Mouse (Mus musculus): ENCODE measurements around the gene Fam207a.

Gene Fam207a

DNA sequence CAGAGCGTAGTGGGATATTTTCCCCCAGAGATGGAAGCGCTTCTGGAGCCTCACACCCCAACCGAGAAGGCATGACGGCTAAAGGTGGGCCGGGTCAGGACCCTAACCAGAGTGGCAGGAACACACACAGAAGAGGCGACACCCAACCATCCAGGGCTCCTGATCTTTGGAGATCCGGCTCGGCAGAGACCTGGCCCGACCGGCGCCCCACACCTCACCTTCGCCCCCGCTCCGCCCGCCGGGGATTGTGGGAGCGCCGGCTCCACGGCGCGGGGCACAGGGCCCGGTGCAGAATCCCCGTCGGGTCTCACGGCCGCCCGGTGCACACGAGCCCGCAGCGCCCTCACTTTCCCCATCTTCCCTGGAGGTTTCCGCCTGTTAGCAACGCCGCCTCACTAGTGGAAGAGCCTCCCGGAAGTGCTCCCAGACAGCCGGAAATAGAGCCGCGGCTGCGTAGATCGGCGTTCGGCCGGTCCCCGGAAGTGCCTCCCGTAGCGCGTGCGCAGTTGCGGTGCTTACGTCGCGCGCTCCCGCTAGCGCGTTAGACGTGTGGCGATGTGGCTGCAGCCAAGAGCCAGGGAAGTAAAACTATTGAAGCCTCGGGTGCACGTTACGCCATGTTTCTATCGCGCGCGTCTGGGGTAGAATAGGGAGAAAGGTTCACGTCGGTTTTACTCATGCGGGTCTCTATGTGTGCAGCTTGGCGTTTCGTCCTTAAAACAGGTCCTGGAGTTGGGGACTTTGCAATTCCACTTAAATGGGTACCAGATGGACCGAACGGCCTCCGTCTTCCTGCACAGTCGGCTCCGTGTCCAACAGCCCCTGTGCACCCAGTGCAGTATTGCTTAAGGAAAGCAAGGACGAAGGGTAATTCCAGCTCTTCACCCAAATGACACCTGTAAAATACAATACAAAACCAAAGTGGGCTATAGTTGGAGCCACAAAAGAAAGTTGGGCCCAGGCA is at the start of gene Fam207a:
Fam207a (minus strand) TSS at position 401 of the 964 bp plus-strand sequence.
- DNase-seq (ENCODE audit: low read depth, low spot score): peak; percentile 94

DNA sequence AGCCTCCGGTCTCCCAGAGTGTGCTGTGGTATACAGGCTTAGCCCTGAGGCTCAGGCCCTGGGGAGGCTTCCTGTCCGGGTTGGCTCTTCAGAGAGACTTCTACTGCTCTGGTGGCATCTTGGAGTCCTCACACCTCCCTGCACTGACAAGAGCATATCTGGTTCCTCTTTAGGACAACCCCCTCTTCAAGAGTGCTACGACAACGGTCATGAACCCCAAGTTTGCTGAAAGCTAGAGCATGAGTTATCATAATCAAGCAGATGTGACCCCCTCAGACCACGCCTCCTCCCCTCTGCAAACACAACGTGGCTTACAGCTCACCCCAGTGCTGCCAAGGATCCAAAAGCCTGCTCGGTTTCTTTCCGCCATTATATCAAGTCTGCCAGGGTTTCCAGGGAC is 49.4 kb upstream of the Fam207a start:
- no peak for DNase-seq (ENCODE audit: low read depth, low spot score)

DNA sequence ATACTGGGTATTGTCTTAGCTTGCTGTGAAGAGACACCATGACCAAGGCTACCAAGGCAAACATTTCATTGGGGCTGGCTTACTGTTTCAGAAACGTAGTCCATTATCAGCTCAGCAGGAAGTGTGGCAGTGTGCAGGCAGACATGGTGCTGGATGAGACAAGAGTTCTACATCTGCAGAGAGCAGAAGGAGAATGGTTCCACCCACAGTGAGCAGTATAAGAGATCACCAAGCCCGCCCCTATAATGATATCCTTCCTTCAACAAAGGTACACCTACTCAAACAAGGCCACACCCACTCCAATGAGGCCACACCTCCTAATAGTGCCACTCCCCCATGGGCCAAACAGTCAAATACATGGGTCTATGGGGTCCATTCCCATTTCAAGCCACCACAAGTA is 45.9 kb upstream of the Fam207a start:
- DNase-seq (ENCODE audit: low read depth, low spot score): no peak

DNA sequence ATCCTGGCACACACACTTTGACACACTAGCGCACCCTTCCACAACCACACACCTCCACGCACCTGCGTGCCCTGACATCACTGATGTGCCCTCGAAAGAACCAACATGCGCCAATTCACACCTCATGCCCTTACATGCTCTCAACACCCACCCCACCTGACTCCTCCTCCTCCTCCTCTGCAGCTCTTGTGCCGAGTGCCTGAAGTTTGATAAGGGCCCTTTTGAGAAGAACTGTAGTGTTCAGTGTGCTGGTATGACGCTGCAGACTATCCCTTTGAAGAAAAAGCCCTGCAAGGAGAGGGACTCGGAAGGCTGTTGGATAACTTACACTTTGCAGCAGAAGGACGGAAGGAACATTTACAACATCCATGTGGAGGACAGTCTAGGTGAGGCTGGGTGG is 45.2 kb upstream of the Fam207a start:
- DNase-seq (ENCODE audit: low read depth, low spot score): no peak

DNA sequence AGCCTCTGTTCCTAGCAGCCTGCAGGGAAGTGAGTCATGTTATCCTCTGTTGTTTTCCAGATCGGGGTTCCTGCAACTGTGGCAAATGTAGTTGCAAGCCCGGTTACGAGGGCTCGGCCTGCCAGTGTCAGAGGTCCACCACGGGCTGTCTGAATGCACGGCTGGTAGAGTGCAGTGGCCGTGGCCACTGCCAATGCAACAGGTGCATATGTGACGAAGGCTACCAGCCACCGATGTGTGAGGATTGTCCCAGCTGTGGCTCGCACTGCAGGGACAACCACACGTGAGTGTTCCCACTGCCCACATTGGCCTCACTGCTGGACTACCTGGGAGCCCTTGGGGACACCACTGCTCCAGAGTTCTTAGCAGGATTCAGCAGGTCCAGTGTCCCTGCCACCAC is 44.5 kb upstream of the Fam207a start:
- DNase-seq (ENCODE audit: low read depth, low spot score): no peak

DNA sequence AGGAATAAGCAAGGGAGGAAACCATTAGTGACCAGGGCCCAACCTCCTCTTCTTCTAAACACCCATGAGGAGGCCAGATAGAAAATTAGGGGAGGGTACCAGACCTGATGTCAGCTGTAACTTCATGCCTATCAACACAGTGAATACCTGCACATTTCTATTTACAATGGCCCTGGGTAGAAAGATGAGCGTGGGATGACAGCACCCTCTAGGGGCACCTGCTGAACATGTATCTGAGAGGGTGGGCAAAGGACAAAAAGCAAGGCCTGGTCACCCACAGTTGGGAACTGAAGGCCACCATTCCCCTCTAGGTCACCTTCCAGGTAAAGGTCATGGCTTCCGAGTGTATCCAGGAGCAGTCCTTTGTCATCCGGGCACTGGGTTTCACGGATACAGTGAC is 42.1 kb upstream of the Fam207a start:
- DNase-seq (ENCODE audit: low read depth, low spot score): no peak

DNA sequence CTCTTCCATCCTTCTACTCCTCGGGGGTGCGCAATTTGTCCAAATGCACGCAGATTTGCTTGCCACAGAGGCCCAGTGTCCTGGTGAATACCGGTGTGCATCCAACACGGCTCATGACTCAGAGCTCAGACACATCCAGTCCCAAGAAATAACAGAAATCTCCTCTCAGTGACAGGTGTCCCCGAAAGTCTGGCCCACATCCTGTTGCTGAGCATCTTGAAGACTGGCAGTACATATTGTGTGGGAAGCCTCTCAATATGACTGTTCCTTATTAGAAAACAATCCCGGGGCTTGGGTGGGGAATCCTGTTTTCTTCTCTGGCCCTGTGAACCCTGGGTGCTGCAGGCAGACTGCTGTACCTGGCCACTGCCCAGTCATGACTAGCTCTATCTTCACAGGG is 41.0 kb upstream of the Fam207a start:
- no peak for DNase-seq (ENCODE audit: low read depth, low spot score)

DNA sequence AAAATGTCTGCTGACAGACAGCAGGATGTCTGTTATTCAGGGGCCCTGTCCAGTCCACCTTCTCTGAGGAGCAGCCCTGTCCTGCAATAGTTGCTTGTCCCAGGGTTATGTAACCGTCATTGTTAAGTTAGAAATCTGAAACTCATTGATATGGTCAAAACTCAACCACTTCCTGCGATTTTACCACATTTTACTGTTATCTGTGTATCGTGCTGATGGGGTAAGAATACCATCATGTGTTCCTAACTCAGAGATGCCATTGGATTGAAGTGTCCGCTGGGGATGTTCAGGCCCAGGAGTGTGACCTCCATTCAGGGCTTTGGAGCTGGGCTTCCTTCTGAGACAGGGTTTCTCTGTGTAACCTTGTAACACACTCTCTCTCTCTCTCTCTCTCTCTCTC is 39.3 kb upstream of the Fam207a start:
- DNase-seq (ENCODE audit: low read depth, low spot score): no peak

DNA sequence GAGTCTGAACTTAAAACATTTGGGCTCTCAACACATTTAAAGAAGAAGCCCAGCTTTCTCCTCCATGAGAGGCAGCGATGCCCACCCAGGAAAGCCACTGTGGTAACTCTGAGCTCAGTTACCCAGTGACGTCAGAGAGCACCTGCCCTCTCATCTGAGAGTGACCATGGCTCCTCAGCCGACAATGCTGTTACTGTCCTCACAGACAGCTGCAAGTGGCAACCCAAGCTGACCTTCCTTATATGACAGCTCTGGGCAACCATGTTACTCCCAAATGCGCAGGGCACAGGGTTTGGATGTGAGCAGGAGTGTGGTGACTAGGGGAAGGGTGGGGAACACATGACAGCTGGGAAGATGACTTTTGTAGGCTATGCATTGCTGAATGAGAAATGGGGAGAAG is 37.7 kb upstream of the Fam207a start:
- no peak for DNase-seq (ENCODE audit: low read depth, low spot score)

DNA sequence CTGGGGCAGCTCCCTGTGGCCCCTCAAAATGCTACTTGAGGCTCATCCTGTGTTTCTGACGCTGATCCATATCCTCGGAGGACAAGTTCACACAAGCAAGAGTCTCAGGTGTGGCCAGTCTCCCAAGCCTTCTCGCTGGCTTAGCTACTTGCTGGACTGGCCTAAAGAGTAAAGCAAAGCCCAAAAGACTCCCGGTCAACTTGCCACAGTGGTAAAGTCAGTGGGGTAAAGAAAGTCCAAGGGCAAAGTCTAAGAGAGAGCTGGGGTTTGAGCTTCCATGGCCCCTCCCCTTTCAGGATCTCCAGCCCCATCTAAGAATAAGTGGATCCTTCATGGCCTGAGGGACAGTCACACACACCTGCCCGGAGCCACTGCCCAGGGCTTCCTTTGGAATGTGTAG is 36.6 kb upstream of the Fam207a start:
- no peak for DNase-seq (ENCODE audit: low read depth, low spot score)

DNA sequence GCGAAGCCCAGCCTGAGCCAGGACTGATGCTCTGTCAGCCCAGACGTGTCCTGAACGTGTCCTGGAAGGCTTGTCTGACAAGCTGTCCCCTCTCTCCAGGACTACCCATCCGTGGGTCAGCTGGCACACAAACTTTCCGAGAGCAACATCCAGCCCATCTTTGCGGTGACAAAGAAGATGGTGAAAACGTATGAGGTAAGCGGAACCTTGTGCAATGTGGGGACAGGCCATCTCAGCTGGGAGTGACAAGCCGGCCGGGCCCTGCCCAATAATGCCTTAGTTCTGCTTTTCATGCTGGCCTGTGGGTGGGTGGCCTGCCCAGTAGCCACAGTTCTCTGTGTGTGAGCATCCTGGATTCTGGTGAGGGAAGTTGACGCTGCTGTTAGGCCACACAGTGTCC is 35.3 kb upstream of the Fam207a start:
- no peak for DNase-seq (ENCODE audit: low read depth, low spot score)

DNA sequence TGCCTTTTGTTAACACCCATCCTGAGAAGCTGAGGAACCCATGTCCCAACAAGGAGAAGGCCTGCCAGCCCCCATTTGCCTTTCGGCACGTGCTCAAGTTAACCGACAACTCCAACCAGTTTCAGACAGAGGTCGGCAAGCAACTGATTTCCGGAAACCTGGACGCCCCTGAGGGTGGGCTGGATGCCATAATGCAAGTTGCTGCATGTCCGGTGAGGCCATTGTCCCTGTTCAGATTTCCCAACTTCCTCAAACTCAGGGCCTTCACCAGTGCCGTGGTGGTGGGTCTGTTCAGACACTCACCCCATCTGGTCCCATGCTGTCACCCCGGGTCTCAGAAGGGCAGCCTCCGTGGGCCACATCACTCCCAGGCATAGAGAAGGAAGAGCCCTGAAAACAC is 33.0 kb upstream of the Fam207a start:
- DNase-seq (ENCODE audit: low read depth, low spot score): no peak

DNA sequence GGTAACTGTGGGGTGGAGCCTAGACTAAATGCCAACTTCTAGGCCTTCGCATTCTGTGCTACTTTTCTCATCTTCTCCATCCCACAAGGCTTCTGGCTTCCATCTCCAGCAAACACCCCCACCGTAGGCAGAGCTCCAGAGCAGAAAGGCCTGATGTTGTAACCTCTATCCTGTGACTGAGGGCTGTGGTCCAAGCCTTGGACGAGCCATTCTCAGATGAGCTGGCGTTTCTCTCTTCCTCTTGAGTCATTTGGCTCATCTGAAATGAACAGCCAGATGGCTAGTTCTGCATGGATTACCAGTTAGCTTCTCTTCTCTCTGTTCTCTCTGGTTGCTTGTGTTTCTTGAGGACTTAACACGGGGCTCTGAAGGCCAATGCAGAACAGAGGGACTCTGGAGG is 29.3 kb upstream of the Fam207a start:
- no peak for DNase-seq (ENCODE audit: low read depth, low spot score)

DNA sequence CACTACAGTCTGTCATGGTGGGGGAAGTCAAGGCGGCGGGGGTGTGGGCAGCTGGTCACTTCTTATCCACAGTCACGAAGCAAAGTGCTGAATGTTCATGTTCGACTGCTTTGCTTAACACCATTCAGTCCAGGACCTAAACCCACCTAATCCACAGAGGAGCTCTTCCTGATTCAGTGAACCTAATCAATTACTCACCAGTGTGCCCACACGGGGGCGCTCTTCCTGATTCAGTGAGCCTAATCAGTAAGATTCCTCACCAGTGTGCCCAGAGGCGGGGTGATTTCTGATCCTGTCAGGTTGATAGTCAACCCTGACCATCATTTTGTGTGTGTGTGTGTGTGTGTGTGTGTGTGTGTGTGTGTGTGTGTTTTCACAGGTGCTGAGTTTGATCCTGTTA is 27.6 kb upstream of the Fam207a start:
- peak; percentile 88 for DNase-seq (ENCODE audit: low read depth, low spot score)

DNA sequence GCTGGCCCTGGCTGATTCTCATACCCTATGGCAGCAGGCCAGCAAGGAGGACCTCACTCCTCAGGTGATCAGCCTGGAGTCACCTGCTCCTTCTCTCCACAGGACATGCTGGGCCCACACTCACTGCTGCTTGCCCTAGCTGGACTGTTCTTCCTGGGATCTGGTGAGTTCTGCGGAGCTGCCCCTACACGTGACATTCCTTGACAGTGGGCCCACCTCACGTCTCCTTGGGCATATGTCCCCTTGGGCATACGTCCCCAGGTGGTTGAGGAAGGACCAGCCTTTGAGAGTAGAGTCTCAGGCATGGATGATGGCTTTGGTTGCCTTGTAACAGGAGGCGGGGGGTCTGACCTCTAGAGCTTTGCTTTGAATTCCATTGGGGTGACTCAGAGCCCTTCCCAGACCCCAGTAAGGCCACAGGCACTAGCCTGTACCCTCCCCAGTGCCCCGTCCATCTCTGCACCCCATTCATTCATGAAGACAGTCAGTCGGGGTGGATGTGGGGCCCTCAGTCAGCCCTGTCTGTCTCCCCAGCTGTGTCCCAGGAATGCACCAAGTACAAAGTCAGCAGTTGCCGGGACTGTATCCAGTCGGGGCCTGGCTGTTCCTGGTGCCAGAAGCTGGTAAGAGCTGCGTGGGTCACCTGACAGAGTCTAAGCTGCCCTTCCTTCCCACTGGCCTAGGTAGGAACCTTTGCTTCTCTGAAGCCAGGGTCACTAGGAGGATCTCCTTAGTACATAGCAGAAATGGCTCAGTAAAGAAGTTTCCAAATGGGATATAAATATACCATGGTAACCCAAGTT is 26.5 kb upstream of the Fam207a start:
- DNase-seq (ENCODE audit: low read depth, low spot score): no peak

DNA sequence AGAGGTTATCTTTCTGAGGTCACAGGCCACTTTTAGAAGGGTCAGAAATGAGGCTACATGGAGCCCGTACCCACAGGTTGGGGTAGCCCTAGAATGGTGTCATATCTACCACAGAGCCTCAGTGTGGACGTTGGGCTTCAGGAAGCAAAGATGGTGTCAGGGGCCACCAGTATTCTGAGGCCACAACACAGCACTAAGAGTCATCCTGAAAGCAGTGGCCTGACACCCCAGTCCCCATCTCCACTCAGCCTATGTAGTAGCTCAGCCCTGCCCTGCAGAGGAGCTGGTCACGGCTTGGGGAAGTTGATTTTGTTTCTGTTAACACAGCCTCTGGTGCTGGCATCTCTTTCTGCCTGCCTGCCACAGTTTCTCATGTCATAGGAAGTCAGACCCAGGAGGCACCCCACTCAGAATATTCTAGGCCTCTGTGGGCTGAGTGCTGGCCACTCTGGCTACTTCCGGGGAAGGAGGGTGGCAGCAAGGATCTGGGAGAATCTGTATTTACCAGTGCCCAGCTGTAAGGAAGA is 25.1 kb upstream of the Fam207a start:
- no peak for DNase-seq (ENCODE audit: low read depth, low spot score)

DNA sequence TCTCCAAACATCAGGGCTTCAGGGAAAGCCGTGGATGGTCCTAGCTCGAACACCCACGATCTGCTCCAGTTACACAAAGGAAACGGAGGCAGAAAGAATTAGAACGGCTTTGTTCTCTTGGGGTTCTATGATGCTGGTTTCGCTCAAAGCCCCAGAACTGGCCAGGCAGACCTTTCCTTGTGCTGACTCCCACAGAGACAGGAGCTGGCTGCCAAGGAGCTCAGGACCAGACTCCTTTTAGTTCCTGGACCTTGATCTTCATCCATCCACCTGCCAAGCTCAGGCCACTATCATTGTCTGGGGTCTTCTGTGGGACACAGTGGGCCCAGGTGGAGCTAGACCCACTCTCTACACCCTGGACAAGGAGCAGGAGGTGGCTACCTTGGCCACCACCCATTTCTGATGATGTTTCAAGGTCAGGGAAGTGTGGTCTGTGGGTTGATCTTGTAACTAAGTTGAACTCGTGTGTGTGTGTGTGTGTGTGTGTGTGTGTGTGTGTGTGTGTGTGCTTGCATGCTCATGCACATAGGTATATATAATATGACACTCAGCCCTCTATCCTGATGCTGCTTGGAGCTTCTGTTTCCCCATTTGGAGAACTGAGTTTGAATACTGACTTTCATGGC is 23.8 kb upstream of the Fam207a start:
- DNase-seq (ENCODE audit: low read depth, low spot score): no peak

DNA sequence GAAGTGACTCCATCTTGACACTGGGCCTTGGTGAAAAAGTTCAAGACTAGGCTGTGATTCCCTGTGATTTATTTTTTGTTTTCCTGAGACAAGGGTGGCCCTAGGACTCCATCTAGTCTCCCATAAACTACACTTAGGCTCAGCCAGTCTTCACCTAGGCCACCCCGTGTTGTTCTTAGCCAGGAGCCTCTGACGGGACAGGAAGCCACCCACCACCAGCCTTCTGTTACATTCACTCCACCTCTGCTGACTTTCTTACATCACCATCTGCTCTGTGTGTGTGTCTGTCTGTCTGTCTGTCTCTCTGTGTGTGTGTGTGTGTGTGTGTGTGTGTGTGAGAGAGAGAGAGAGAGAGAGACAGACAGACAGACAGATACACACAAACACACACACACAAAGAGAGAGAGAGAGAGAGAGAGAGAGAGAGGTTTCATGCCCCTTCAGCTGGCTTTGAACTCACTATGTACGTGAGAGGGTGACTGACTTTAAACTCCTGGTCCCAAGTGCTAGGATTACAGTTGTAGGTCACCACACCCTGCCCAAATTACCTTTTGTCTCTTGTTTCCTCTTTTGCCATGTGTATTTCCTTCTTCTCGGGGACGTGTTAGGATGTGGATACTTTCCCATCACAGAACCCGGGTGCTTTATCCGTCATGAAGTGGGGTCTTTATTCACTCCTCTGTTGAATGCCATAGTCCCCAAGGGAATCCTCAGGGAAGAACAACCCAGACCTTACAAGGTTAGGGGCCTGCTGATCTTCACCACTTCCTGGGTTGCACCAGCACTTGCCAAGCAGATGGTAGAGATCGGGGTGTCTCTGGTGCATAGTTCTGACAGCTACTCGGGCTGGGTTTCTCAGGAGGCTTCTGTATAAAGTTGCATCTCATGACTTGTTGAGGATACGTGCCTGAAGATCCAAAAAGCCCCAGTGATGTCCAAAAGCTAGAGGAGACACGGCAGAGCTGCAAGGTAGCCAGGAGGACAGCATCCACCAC is 21.9 kb upstream of the Fam207a start:
- DNase-seq (ENCODE audit: low read depth, low spot score): no peak

DNA sequence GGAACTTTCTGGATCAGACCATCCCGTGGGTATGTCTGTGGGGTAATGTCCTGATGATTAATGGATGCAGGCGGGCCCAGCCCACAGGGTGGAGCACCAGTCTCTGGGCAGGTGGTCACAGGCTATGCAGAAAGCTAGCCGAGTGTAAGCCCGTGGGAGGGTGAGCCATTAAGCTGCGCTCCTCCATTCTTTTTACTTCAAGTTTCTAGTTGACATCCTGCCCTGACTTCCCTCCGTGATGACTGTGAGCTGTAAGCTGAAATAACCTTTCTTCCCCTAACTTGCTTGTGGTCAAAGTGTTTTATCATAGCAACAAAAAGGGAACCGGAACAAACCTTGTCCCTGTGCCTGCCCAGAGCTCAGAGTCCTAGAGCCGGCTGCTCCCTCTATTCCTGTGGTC is 21.1 kb upstream of the Fam207a start:
- no peak for DNase-seq (ENCODE audit: low read depth, low spot score)

DNA sequence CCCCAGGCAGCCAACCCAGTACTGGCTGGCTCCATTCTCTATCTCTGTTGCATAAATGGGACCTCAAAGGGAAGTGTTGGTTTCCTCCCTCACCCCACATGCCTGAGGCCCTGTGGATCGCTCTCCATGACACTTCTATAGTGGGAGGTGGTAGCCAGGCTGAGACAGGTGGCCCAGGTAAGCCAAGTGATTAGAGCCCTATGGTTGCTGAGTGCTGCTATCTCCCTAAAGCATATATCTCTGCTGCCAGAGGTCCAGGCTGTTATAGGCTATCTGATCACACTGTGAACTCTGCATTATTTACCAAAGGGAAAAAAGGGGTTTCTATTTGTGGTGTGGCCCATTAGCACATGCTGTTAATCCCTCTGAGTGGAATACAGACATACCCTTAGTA is 16.4 kb upstream of the Fam207a start:
- DNase-seq (ENCODE audit: low read depth, low spot score): no peak

Data from R1 (cell line).